Mouse (Mus musculus) layer of hippocampus, postnatal 36 days (tissue): ENCODE data around the gene Tbc1d13. TPM values are rescaled to one million over a fixed set of nuclear protein-coding genes. Genes with fewer than 3 reads are reported as not detected.
A peak's percentile ranks its signal among the peaks of the same experiment; 100 is the strongest.
"Not testable (repeated sequence)": the region's sequence is repeated elsewhere in the genome, so short reads cannot be mapped to it uniquely, and the experiment has no call there.

Experiments
- DNase-seq, 2 experiments: peaks; one replicate each; pipeline ENCODE4 v3.0.0; 2022
- total RNA-seq, 2 experiments: library from RNA; stranded (reverse); gene quantifications; 2 replicates each; pipeline ENCODE4 v1.2.3; 2021

Tbc1d13 gene
- total RNA-seq, 2 experiments from 2014 or later = 58.5 to 61.7 TPM

DNA sequence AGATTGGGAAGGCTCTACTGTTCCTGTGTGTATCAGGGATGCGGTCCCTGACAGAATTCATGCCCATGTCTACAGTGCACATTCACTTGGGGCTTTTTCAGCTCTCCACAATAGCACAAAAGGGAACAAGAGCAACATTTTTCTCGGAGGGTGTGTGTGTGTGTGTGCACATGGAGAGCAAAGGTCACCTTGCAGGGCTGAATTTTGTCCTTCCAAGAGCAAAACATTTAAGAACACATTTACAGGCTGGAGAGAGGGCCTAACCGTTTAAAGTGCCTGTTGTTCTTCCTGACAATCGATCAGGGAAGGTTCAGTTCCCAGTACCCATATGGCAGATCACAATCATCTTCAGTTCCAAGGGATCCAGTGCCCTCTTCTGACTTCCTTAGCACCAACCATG, 3.4 kb upstream of the Tbc1d13 start:
- DNase-seq = no peak

GRCm38 (mm10) chr2:30131240-30131639, 2.3 kb upstream of the Tbc1d13 start:
- not testable (repeated sequence) for DNase-seq

- DNase-seq = no peak
These were observed 539 bp upstream of the Tbc1d13 start for GRCm38 (mm10) chr2:30132801-30133612.

DNA sequence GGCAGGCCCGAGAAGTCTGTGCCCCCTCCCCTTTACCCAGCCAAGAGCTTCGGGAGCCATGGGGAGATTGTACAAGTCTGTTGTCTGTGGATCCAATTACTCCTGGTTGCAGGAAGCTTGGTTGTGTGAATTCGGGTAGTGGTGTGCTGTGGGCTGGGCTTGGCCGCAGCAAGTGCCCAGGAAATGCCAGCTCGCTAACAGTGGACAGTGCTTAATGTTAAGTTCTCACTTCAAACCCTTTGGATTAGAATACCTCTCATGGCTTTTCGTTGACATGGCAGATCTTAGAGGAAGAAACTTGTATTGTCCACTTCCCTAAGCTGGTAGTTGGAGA, 799 bp downstream of the Tbc1d13 start:
- no peak for DNase-seq

DNA sequence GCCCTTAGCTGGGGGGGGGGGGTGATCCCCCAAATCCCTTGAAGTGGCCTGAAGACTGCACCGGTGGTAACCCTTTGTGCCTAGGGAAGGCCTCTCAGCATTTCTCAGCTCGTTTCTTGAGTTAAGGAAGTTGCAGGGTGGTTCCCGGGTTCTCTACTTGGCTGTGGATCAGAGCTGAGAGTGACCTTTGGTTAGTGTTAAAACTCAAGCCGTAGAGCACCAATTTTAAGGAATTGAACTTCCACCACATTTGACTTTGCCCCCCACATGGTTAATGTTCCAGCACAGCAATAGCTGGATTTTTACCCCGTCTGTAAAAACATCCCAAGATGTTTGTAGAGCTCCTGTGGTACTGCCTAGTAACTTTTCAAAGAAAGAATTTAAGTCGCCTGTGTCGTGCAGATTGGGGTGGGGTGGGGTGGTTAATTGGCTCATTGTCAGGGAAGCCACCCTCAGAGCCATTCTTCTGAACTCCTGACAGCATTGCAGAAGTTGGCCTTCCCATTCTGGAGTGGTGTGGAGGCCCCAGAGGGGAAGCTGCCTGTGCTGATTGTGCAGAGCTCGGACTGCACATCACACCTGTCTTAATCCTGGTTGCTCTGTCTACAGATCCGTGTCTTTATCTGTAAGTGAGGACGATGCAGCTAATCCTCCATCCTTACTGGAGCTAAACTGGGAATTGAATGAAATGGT, 1.5 kb downstream of the Tbc1d13 start:
- DNase-seq = no peak

DNA sequence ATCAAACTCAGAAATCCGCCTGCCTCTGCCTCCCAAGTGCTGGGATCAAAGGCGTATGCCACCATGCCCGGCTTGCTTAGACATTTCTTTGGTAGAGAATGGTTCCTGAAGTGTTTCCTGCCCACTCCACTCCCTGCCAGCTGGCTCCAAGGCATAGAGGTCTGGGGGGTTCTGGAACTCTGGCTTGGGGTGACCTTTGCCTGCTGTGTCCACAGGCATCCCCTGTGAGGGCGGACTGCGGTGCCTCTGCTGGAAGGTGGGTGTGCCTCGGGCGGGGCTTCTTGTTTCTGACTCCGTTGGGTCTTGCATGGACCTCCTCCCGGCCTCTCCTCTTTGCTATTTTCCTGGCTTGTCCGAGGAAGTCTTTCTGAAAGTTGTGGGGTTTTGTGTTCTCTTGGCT, 2.9 kb downstream of the Tbc1d13 start:
- no peak for DNase-seq

- not testable (repeated sequence) for DNase-seq
These were observed 6.5 kb downstream of the Tbc1d13 start for GRCm38 (mm10) chr2:30140021-30140420.

DNA sequence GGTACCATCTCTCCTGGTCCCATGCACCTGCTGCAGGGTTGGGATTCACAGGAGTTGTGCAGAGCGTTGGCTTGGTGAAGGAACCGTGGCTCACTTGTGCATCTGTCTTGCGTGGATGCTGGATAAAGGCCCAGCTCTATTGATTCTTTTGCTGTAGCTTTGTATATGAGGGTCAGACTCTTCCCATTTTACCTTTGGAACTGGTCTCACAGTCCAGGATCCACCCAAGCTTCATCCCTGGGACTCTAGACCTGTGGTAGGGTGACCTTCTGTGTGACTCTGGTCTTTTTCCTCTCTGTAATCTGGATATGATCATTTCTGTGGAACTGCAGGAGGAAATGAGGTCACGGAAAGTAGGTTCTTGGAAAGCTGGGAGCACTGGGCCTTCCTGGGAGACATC, 10.9 kb downstream of the Tbc1d13 start:
- DNase-seq = no peak

DNA sequence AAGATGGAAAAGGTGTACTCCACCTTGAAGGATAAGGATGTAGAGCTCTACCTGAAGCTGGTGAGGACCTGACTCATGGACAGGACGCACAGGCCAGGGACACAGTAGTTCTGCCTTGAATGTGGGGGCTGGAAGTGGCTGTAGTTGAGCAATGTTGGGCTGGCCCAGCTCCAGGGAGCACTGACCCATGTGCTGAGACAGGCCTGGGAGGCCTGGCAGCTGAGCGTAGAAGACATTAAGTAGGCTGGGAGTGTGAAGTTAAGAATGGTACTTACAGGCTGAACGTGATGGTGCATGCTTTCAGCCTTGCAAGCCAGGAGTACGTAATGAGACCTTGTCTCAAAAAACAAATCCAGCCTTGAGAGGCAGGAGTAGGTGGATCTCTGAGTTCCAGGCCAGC, 13.9 kb downstream of the Tbc1d13 start:
- no peak for DNase-seq

- no peak for DNase-seq
These were observed 18.3 kb downstream of the Tbc1d13 start for GRCm38 (mm10) chr2:30151840-30152239.

GRCm38 (mm10) chr2:30152616-30153015, 19.1 kb downstream of the Tbc1d13 start:
- no peak for DNase-seq

- not testable (repeated sequence) for DNase-seq
These were observed 26.3 kb downstream of the Tbc1d13 start for GRCm38 (mm10) chr2:30159871-30160270.

DNA sequence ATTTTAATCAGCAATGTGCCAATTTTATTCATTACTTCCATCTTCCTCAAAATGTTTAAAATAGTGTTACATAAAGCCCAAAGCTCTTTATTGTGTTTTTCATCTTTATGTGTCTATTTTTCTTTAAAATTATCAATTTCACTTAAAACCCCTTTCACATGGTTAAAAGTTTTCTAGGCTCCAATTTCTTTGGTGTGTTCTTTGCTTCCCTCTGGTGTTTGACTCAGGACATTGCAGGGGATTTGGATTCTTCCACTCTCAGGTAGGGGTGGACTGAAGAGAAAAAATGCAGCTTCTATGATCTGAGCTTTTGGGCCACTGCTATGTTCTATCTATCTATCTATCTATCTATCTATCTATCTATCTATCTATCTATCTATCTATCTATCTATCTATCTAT, 28.3 kb downstream of the Tbc1d13 start:
- no peak for DNase-seq

GRCm38 (mm10) chr2:30164340-30164932, 30.9 kb downstream of the Tbc1d13 start:
- no peak for DNase-seq

- DNase-seq = no peak
These were observed 33.1 kb downstream of the Tbc1d13 start for GRCm38 (mm10) chr2:30166677-30167076.

- peak; percentile 85 to 88 for DNase-seq
These were observed 37.9 kb downstream of the Tbc1d13 start, which contains the start of gene Endog for GRCm38 (mm10) chr2:30171371-30171996. Endog (plus strand) TSS chr2:30171493.

GRCm38 (mm10) chr2:30171997-30172382, 38.4 kb downstream of the Tbc1d13 start:
- DNase-seq = no peak

DNA sequence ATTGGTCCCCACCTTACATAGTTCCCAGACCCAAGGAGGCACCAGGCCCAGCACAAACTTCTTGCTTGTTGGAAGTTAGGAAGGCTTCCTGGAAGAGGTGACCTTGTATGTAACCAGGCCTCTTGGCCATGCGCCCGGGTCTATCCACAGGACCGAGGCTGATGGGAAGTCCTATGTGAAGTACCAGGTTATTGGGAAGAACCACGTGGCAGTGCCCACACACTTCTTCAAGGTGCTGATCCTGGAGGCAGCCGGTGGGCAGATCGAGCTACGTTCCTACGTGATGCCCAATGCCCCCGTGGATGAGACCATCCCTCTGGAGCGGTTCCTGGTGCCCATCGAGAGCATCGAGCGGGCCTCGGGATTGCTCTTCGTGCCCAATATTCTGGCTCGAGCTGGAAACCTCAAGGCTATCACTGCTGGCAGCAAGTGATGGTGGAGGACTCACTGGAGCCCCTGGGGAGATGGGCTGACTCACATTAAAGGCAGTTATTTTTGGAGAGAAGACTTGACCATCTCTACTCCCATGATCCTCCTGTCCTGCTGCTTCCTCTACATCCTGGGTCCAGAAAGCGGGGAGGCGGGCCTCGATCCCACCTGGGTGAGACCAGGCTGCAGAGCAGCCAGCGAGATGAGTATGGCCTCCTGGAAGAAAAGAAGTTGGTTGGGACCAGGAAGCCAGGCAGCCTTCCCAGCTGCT, 40.1 kb downstream of the Tbc1d13 start:
- DNase-seq = no peak

DNA sequence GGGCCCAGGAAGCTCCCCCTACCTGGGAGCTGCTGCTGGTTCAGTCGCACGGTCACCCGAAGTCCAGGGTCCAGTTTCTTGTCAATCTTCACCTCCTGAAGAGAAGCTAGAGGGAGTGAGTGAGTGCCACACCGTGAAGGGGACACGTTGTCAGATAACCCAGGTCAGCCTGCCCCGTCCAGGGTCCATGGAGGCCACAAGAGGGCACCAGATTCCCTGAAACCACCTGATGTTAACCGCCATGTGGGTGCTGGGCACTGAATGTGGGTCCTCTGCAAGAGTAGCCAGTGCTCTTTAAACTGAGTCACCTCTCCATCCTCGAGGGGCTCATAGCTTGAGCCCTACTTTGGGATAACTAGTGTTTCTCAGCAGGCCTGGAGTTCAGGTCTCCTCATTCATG, 42.4 kb downstream of the Tbc1d13 start:
- no peak for DNase-seq

- no peak for DNase-seq
These were observed 43.0 kb downstream of the Tbc1d13 start for GRCm38 (mm10) chr2:30176561-30176960.

GRCm38 (mm10) chr2:30177700-30178675, 44.4 kb downstream of the Tbc1d13 start, which contains the start of gene Spout1:
Spout1 (minus strand) TSS chr2:30178459.
- DNase-seq = peak; percentile 92 to 95
